Mouse (Mus musculus): ENCODE results near the gene Manf.

Manf gene

GRCm38 (mm10) chr9:106884996-106885900, 6.5 kb downstream of the Manf start:
- DNase-seq (ENCODE audit: low spot score in 2 of 2): no peak

- DNase-seq (ENCODE audit: low spot score in 2 of 2): no peak
Observed at GRCm38 (mm10) chr9:106884306-106884705, 7.5 kb downstream of the Manf start.

- DNase-seq (ENCODE audit: low spot score in 2 of 2): no peak
Observed at GRCm38 (mm10) chr9:106883085-106883484, 8.7 kb downstream of the Manf start.

GRCm38 (mm10) chr9:106882176-106882575, 9.6 kb downstream of the Manf start:
- DNase-seq (ENCODE audit: low spot score in 2 of 2): no peak

GRCm38 (mm10) chr9:106881071-106881755, 10.6 kb downstream of the Manf start:
- DNase-seq (ENCODE audit: low spot score in 2 of 2): no peak

- DNase-seq (ENCODE audit: low spot score in 2 of 2): no peak
Observed at GRCm38 (mm10) chr9:106879471-106879870, 12.3 kb downstream of the Manf start.

GRCm38 (mm10) chr9:106876666-106877065, 15.1 kb downstream of the Manf start:
- no peak for DNase-seq (ENCODE audit: low spot score in 2 of 2)

GRCm38 (mm10) chr9:106874216-106874615, 17.6 kb downstream of the Manf start:
- DNase-seq (ENCODE audit: low spot score in 2 of 2): no peak

GRCm38 (mm10) chr9:106858036-106858435, 33.7 kb downstream of the Manf start:
- DNase-seq (ENCODE audit: low spot score in 2 of 2): no peak

- no peak for DNase-seq (ENCODE audit: low spot score in 2 of 2)
Observed at GRCm38 (mm10) chr9:106856664-106857063, 35.1 kb downstream of the Manf start.

- DNase-seq (ENCODE audit: low spot score in 2 of 2): no peak
Observed at GRCm38 (mm10) chr9:106842800-106843199, 49.0 kb downstream of the Manf start.

- no peak for DNase-seq (ENCODE audit: low spot score in 2 of 2)
Observed at GRCm38 (mm10) chr9:106840569-106840968, 51.2 kb downstream of the Manf start.

GRCm38 (mm10) chr9:106822381-106823104, 69.2 kb downstream of the Manf start:
- DNase-seq (ENCODE audit: low spot score in 2 of 2): peak; percentile 52 to 69

- DNase-seq (ENCODE audit: low spot score in 2 of 2): peak; percentile 86 to 94
Observed at GRCm38 (mm10) chr9:106821618-106822380, 70.0 kb downstream of the Manf start, which contains the start of gene Dcaf1. Gene Dcaf1, plus strand, starts transcription at chr9:106821874.

- DNase-seq (ENCODE audit: low spot score in 2 of 2): no peak
Observed at GRCm38 (mm10) chr9:106821050-106821617, 70.6 kb downstream of the Manf start.

GRCm38 (mm10) chr9:106819201-106819600, 72.6 kb downstream of the Manf start:
- peak in 1 of 2 experiments; percentile 9 for DNase-seq (ENCODE audit: low spot score in 2 of 2)

- DNase-seq (ENCODE audit: low spot score in 2 of 2): no peak
Observed at GRCm38 (mm10) chr9:106818191-106818590, 73.6 kb downstream of the Manf start.

- DNase-seq (ENCODE audit: low spot score in 2 of 2): no peak
Observed at GRCm38 (mm10) chr9:106806503-106806902, 85.3 kb downstream of the Manf start.

- DNase-seq (ENCODE audit: low spot score in 2 of 2): no peak
Observed at GRCm38 (mm10) chr9:106790831-106791230, 100.9 kb downstream of the Manf start.

GRCm38 (mm10) chr9:106789363-106789762, 102.4 kb downstream of the Manf start:
- no peak for DNase-seq (ENCODE audit: low spot score in 2 of 2)

- DNase-seq (ENCODE audit: low spot score in 2 of 2): peak; percentile 27 to 83
Observed at GRCm38 (mm10) chr9:106788812-106789321, 102.9 kb downstream of the Manf start, which contains the start of gene Rad54l2. Gene Rad54l2, minus strand, starts transcription at chr9:106789194.
